11 mouse cellular contexts compared by ENCODE assay signal in genomic region chr2:167899989-167900421, GRCm38 (mm10). TPM values are rescaled to one million over a fixed set of nuclear protein-coding genes. Genes with fewer than 3 reads are reported as not detected.
DNase-seq lines count a peak whose midpoint lies in the region; ATAC-seq and TF ChIP-seq lines count a peak whose summit lies in the region.
"Had no signal": no experiment of that assay in that cellular context is flagged by ENCODE, and none has a peak within 500 bp of the region (broad histone marks: within the 10 kb centered on the region; RNA-seq: fewer than 3 reads in every experiment).

No protein-coding gene starts in this region.

- peak; percentile 24; the same call in 1 of the 2 replicates for TF ChIP-seq CTCF in heart, postnatal 0 days (IDR thresholded peaks at IDR 0.05; ENCODE audit: low read depth)
- TF ChIP-seq CTCF in ES-Bruce4 (IDR thresholded peaks at IDR 0.05; ENCODE audit: low read depth, low read length), result no peak
- no peak for TF ChIP-seq CTCF in liver, postnatal 0 days (IDR thresholded peaks at IDR 0.05; ENCODE audit: low read depth)

- H3K9me3 ChIP-seq in heart, postnatal 0 days (replicated peaks; ENCODE audit: control insufficient read depth, low read length), result no peaks in the 10 kb centered on the region
- H3K9me3 ChIP-seq in ES-Bruce4 (replicated peaks; ENCODE audit: control insufficient read depth, insufficient read depth, low read length, poor library complexity, severe bottlenecking), result no peaks in the 10 kb centered on the region
- H3K9me3 ChIP-seq in limb, embryonic 11.5 days (ENCODE audit: control insufficient read depth, low read length), result no peaks in the 10 kb centered on the region
- no peaks in the 10 kb centered on the region for H3K9me3 ChIP-seq in liver, postnatal 0 days (ENCODE audit: low read length)
- H3K9me3 ChIP-seq: G1E had no signal

- H3K4me1 ChIP-seq in heart, postnatal 0 days (ENCODE audit: control insufficient read depth, insufficient read depth), result no peaks in the 10 kb centered on the region
- no peaks in the 10 kb centered on the region for H3K4me1 ChIP-seq in ES-Bruce4 (ENCODE audit: control insufficient read depth, insufficient read depth, low read length)
- peaks cover 10% of the 10 kb centered on the region for H3K4me1 ChIP-seq in limb, embryonic 11.5 days (ENCODE audit: control insufficient read depth, insufficient read depth, low read length)
- H3K4me1 ChIP-seq in liver, postnatal 0 days (ENCODE audit: insufficient read depth), result no peaks in the 10 kb centered on the region

- ATAC-seq in heart, postnatal 0 days (ENCODE audit: insufficient read depth, low read depth), result peak; percentile 59
- ATAC-seq in limb, embryonic 11.5 days (ENCODE audit: insufficient number of reproducible peaks, low FRiP score, low TSS enrichment, low read depth), result peak; percentile 71
- no peak for ATAC-seq in liver, postnatal 0 days

- no peak for TF ChIP-seq POLR2A in ES-Bruce4 (IDR thresholded peaks at IDR 0.05; ENCODE audit: insufficient read depth, low read length)

- no peaks in the 10 kb centered on the region for H3K36me3 ChIP-seq in heart, postnatal 0 days (replicated peaks; ENCODE audit: control insufficient read depth, insufficient read depth, low read length)
- H3K36me3 ChIP-seq in ES-Bruce4 (ENCODE audit: control insufficient read depth, insufficient read depth, low read length, poor library complexity, severe bottlenecking), result no peaks in the 10 kb centered on the region
- no peaks in the 10 kb centered on the region for H3K36me3 ChIP-seq in limb, embryonic 11.5 days (ENCODE audit: control insufficient read depth, insufficient read depth, low read length)
- no peaks in the 10 kb centered on the region for H3K36me3 ChIP-seq in liver, postnatal 0 days (replicated peaks; ENCODE audit: insufficient read depth, low read length)
- H3K36me3 ChIP-seq: G1E had no signal

- H3K27me3 ChIP-seq in heart, postnatal 0 days (ENCODE audit: control insufficient read depth, insufficient read depth, low read length), result peaks cover 10% of the 10 kb centered on the region; the same call in 1 of the 2 replicates
- H3K27me3 ChIP-seq in ES-Bruce4 (ENCODE audit: control insufficient read depth, insufficient read depth, low read length, poor library complexity, severe bottlenecking), result no peaks in the 10 kb centered on the region
- no peaks in the 10 kb centered on the region for H3K27me3 ChIP-seq in limb, embryonic 11.5 days (ENCODE audit: control insufficient read depth, insufficient read depth, low read length)
- no peaks in the 10 kb centered on the region for H3K27me3 ChIP-seq in liver, postnatal 0 days (ENCODE audit: insufficient read depth, low read length)

- DNase-seq in heart, postnatal 0 days (ENCODE audit: low spot score), result peak; percentile 46
- DNase-seq in heart, adult 18-20 months, result no peak
- peak; percentile 48 for DNase-seq in embryo, embryonic 11.5 days (ENCODE audit: low read depth, low spot score)
- peak; percentile 70 for DNase-seq in limb, embryonic 11.5 days (ENCODE audit: low spot score)
- DNase-seq in layer of hippocampus, postnatal 14 days (ENCODE audit: low spot score in 2 of 2), result no peak
- DNase-seq in liver, postnatal 0 days, result no peak
- no peak for DNase-seq in urinary bladder, adult 2 months (ENCODE audit: low spot score)
- DNase-seq: gastrocnemius, postnatal 25 days; liver had no signal

- H3K4me2 ChIP-seq in heart, postnatal 0 days (ENCODE audit: low read depth, low read length), result no peak overlapping the region
- peak overlapping the region; percentile 20 for H3K4me2 ChIP-seq in limb, embryonic 11.5 days (ENCODE audit: low read depth, severe bottlenecking)
- H3K4me2 ChIP-seq in liver, postnatal 0 days (ENCODE audit: low read depth, low read length), result no peak overlapping the region

- H3K27ac ChIP-seq in heart, postnatal 0 days (ENCODE audit: low read depth), result no peak overlapping the region
- H3K27ac ChIP-seq in ES-Bruce4 (ENCODE audit: insufficient read depth, low read length), result no peak overlapping the region
- H3K27ac ChIP-seq in limb, embryonic 11.5 days (replicated peaks; ENCODE audit: low read depth, low read length), result no peak overlapping the region
- H3K27ac ChIP-seq in liver, postnatal 0 days (ENCODE audit: low read depth), result no peak overlapping the region

- no peak for TF ChIP-seq EP300 in heart, postnatal 0 days (IDR thresholded peaks at IDR 0.05; ENCODE audit: low read depth)
- TF ChIP-seq EP300 in ES-Bruce4 (IDR thresholded peaks at IDR 0.05; ENCODE audit: insufficient read depth, low read depth, low read length), result no peak
- TF ChIP-seq EP300 in liver, postnatal 0 days (IDR thresholded peaks at IDR 0.05; ENCODE audit: low read depth), result no peak

- WGBS in heart, postnatal 0 days, result 22% methylated on average over 16 of the region's 16 CpGs
- WGBS in limb, embryonic 11.5 days, result 10% methylated on average over 16 of the region's 16 CpGs
- WGBS in liver, postnatal 0 days (ENCODE audit: insufficient replicate concordance), result 54% methylated on average over 16 of the region's 16 CpGs

- no peak overlapping the region for H3K4me3 ChIP-seq in heart, postnatal 0 days (ENCODE audit: low read depth, low read length)
- peak overlapping the region; percentile 7 for H3K4me3 ChIP-seq in ES-Bruce4 (ENCODE audit: low read depth, low read length)
- no peak overlapping the region for H3K4me3 ChIP-seq in limb, embryonic 11.5 days (ENCODE audit: low read depth, low read length)
- no peak overlapping the region for H3K4me3 ChIP-seq in liver, postnatal 0 days (ENCODE audit: low read depth, low read length)

- no peak overlapping the region for H3K9ac ChIP-seq in heart, postnatal 0 days (replicated peaks; ENCODE audit: low read depth, low read length)
- no peak overlapping the region for H3K9ac ChIP-seq in ES-Bruce4 (ENCODE audit: low read depth, poor library complexity, severe bottlenecking)
- no peak overlapping the region for H3K9ac ChIP-seq in limb, embryonic 11.5 days (ENCODE audit: low read length)
- no peak overlapping the region for H3K9ac ChIP-seq in liver, postnatal 0 days (replicated peaks)

RNA-seq across cellular contexts. Expression of gene Ptpn1, which starts 31.9 kb away (rescaled TPM):
- total RNA-seq in heart, postnatal 0 days (2014; rRNA removed; ENCODE audit: low replicate concordance), result 22.0 and 28.8 TPM in 2 replicates
- polyA plus RNA-seq in heart, postnatal 0 days (2015; fragmentation: Nextera tagmentation; extraction: Ambion mirVana), result 36.5 and 37.9 TPM in 2 replicates
- 10 to 100 TPM; 16.4 to 19.8 TPM for total RNA-seq in heart, adult 18-20 months (2021)
- polyA plus RNA-seq in ES-Bruce4 (2011; ENCODE audit: insufficient read depth, insufficient read length, low read depth, missing spikeins), result 45.3 and 51.3 TPM in 2 replicates
- 57.4 and 61.2 TPM in 2 replicates for polyA plus RNA-seq in limb, embryonic 11.5 days (2014; fragmentation: Nextera tagmentation; extraction: Ambion mirVana)
- total RNA-seq in layer of hippocampus, postnatal 14 days (2021), result 10 to 100 TPM; 65.4 to 67.7 TPM
- 31.4 and 32.4 TPM in 2 replicates for polyA plus RNA-seq in liver, postnatal 0 days (2015; fragmentation: Nextera tagmentation; extraction: Ambion mirVana)
- polyA plus RNA-seq in urinary bladder, adult 2 months (2012; rRNA removed), result 34.5 and 35.1 TPM in 2 replicates

Comparison
In these comparisons a context has a peak if more than half of its experiments do, and no peak if none do; other contexts are left out.
1. DNase-seq: peak in heart, postnatal 0 days (single experiment), embryo, embryonic 11.5 days (single experiment) and limb, embryonic 11.5 days (single experiment); none in heart, adult 18-20 months (0 of 2), layer of hippocampus, postnatal 14 days (0 of 2), liver, postnatal 0 days (single experiment) and urinary bladder, adult 2 months (single experiment).